Mouse (Mus musculus) hindbrain, embryonic 16.5 days (tissue): Measurements from ENCODE around the gene Ubtd2. TPM values are rescaled to one million over a fixed set of nuclear protein-coding genes. Genes with fewer than 3 reads are reported as not detected.

ENCODE experiments used
- ATAC-seq: fragments of 200-750 bp; cut with Nextera tagmentation; 2 replicates; pipeline ENCODE4 v1.8.0; 2017; ENCODE audit warnings: moderate TSS enrichment, moderate library complexity
- H3K27ac ChIP-seq: fragments of 300-500 bp; sonication (generic); 2 replicates; pipeline ENCODE4 v1.5.1; 2014; ENCODE audit warnings: low read depth, mild to moderate bottlenecking, control low read depth, low read length, moderate library complexity
- H3K27me3 ChIP-seq: fragments of 300-500 bp; sonication (generic); replicated peaks from 2 replicates; pipeline ENCODE4 v1.6.1; 2014; ENCODE audit warnings: low read length; ENCODE audit not compliant: control insufficient read depth, insufficient read depth
- H3K36me3 ChIP-seq: fragments of 300-500 bp; sonication (generic); 2 replicates; pipeline ENCODE4 v1.6.1; 2014; ENCODE audit warnings: mild to moderate bottlenecking, low read length, moderate library complexity, mixed read lengths; ENCODE audit not compliant: control insufficient read depth, insufficient read depth
- H3K4me1 ChIP-seq: fragments of 300-500 bp; sonication (generic); 2 replicates; pipeline ENCODE4 v1.6.1; 2014; ENCODE audit warnings: low read depth, low read length; ENCODE audit not compliant: control insufficient read depth, insufficient read depth
- H3K4me2 ChIP-seq: fragments of 300-500 bp; sonication (generic); 2 replicates; pipeline ENCODE4 v1.6.1; 2014; ENCODE audit warnings: mild to moderate bottlenecking, low read length, control low read depth, moderate library complexity
- H3K4me3 ChIP-seq: fragments of 300-500 bp; sonication (generic); 2 replicates; pipeline ENCODE4 v1.5.1; 2014; ENCODE audit warnings: mild to moderate bottlenecking, low read length, control low read depth, moderate library complexity
- H3K9ac ChIP-seq: fragments of 300-500 bp; sonication (generic); 2 replicates; pipeline ENCODE4 v1.6.1; 2014; ENCODE audit warnings: low read depth, mild to moderate bottlenecking, control low read depth, low read length, moderate library complexity
- H3K9me3 ChIP-seq: fragments of 300-500 bp; sonication (generic); 2 replicates; pipeline ENCODE4 v1.6.1; 2014; ENCODE audit warnings: mild to moderate bottlenecking, low read length, moderate library complexity; ENCODE audit not compliant: control insufficient read depth
- WGBS: fragments of 180-500 bp; shearing (Covaris S2); extraction: QIAGEN DNeasy Blood & Tissue Kit; methylation state at CpG from one replicate; pipeline ENCODE4 v1.1.7; 2014; 5-methylcytosine and 5-hydroxymethylcytosine counted together
- polyA plus RNA-seq: library from polyadenylated mRNA; unstranded; fragments of >200 nt; fragmentation: Nextera tagmentation; extraction: Ambion mirVana; gene quantifications from 2 replicates; pipeline ENCODE4 v1.2.1, GENCODE M21; 2015

Ubtd2 gene
- polyA plus RNA-seq, 1 experiment from 2014 or later = 36.8 TPM

DNA sequence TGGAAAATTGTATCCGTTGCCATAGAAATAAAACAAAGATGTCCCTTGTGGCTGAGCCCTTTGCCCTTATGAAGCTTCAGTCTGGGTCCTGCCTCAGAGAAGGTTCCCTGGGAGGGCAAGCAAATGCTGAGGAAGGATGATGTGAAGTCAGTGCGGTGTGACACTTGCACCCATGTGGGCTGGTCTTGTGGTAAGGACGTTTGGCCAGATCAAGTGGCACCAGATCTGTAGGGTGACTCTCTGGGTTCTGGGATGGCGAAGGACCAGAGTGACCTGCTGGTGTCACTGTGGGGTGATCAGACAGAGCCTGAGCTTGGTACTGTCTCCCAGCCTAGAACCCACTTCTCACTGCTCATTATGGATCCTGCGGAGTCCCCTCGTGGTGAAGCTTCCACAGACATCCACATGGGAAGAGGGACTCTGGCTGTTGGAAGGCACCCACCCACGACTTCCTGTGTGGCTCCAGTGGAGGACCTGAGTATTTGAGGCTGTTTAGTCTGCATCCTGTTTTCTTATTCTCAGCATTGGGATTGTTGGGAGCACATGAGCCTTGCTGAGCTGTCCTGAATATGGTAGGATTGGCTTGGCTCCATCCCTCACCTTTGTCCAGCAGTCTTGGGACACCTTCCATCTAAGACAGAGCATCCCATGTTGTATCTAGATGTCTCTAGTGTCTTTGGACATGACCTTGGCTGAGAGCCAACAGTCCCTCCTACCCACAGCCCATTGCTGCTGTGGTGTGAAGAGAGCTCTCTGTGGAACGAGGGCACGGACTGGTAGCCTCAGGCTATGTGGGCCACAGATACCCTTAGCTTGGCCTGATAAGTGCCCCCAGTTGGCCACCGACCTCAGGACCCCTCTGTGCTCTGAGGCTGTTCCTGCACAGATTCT, 106.5 kb downstream of the Ubtd2 start:
- Histone ChIP-seq H3K4me3 (no peak overlapping the region), H3K9ac (no peak overlapping the region), H3K4me2 (no peak overlapping the region), H3K27ac (no peak overlapping the region), H3K4me1 (no peaks in the 10 kb centered on the region), H3K36me3 (no peaks in the 10 kb centered on the region), H3K9me3 (no peaks in the 10 kb centered on the region), H3K27me3 (no peaks in the 10 kb centered on the region)
- no peak for ATAC-seq
- WGBS = 75% methylated on average over 10 of the region's 10 CpGs

DNA sequence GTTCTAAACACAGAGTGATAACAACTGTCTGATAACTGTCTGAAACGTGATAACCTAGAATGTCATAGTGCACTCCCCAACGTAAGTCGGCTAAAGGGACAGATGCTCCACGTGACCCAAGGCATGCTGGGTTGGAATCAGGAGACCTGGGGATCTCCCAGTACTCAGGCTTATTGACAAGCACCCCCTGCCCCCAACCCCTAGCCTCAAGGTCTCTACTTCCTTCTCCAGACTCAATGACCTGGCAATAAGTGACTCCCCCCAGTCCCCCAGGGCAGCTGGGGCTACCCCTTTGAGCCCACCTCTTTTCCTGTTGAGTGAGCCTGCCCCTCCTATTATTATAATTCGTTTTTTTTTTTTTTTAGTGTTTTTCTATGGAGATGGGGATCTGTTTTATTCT, 107.5 kb downstream of the Ubtd2 start:
- ATAC-seq = no peak
- Histone ChIP-seq H3K4me2 (no peak overlapping the region), H3K27me3 (no peaks in the 10 kb centered on the region), H3K27ac (no peak overlapping the region), H3K4me1 (peaks cover 6% of the 10 kb centered on the region; the same call in 1 of the 2 replicates), H3K9ac (no peak overlapping the region), H3K9me3 (no peaks in the 10 kb centered on the region), H3K4me3 (no peak overlapping the region), H3K36me3 (no peaks in the 10 kb centered on the region)
- 73% methylated on average over 5 of the region's 5 CpGs for WGBS

DNA sequence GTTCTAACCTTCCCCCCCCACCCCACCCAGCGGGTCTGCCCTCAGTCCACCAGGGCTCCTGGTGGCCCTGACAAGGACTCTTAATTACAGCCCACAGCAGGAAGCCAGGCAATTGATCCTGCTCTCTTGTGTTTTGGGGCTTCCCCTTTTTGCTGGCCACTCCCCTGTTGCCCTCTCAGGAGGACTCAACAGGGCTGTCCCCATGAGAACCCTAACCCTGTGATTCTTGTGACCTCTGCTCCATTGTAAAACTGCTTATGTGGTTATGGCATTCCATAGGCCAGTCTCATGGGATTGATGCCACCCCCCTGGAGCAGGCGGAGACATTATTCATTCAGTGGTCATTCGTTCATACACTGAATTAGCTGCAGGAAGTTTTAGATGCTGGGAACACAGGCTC, 108.5 kb downstream of the Ubtd2 start:
- Histone ChIP-seq H3K9ac (no peak overlapping the region), H3K4me1 (peaks cover 6% of the 10 kb centered on the region; the same call in 1 of the 2 replicates), H3K27ac (no peak overlapping the region), H3K4me2 (no peak overlapping the region), H3K27me3 (no peaks in the 10 kb centered on the region), H3K4me3 (no peak overlapping the region), H3K9me3 (no peaks in the 10 kb centered on the region), H3K36me3 (no peaks in the 10 kb centered on the region)
- WGBS = 39% methylated on average over 3 of the region's 3 CpGs
- no peak for ATAC-seq

GRCm38 (mm10) chr11:32564629-32565028, 109.5 kb downstream of the Ubtd2 start:
- 78% methylated on average over 4 of the region's 4 CpGs for WGBS
- no peak overlapping the region for H3K9ac ChIP-seq
- H3K27ac ChIP-seq = no peak overlapping the region
- H3K9me3 ChIP-seq = no peaks in the 10 kb centered on the region
- peaks cover 6% of the 10 kb centered on the region; the same call in 1 of the 2 replicates for H3K4me1 ChIP-seq
- H3K36me3 ChIP-seq = no peaks in the 10 kb centered on the region
- H3K4me3 ChIP-seq = no peak overlapping the region
- no peak overlapping the region for H3K4me2 ChIP-seq
- no peak for ATAC-seq
- no peaks in the 10 kb centered on the region for H3K27me3 ChIP-seq

DNA sequence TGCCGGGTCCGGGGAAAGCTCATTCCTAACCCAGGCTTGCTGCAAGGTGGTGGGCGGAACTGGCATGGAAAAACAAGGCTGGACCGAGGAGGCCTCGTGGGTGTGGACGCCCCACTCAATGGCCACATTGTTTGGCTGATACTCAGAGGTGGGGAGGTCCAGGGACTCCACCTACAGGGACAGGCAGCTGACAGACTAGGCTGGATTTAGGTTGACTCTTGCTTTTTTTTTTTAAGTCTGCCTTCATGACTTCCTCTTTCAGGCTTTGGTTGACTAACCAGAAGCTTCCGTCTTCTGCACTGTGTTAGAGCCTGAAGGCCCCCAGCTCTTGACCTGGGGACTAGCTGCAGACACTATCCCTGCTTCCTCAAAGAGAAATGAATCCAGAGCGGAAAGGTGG, 109.9 kb downstream of the Ubtd2 start:
- no peak overlapping the region for H3K4me3 ChIP-seq
- WGBS = 53% methylated on average over 8 of the region's 8 CpGs
- H3K9me3 ChIP-seq = no peaks in the 10 kb centered on the region
- H3K9ac ChIP-seq = no peak overlapping the region
- ATAC-seq = no peak
- H3K36me3 ChIP-seq = no peaks in the 10 kb centered on the region
- peaks cover 6% of the 10 kb centered on the region; the same call in 1 of the 2 replicates for H3K4me1 ChIP-seq
- H3K4me2 ChIP-seq = no peak overlapping the region
- no peaks in the 10 kb centered on the region for H3K27me3 ChIP-seq
- no peak overlapping the region for H3K27ac ChIP-seq

DNA sequence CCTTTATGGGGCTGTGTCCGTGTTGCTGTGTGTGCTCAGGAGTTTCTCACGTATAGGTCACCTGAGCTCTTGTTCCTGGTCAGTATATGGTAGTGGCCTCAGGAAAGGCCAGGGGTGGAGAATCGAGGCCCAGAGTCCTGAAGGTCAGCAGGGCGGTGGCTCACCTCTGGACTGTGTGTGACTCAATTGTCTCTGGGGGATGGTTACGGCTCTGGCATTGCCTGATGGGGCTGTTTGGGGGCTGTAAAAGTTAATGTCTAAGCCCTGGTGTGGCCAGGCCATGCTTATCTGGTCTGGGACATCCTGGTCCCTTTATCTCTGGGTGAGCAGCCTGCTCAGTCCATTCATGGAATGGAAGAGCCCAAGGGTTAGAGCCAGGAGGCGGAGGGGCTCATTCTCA, 111.0 kb downstream of the Ubtd2 start:
- ATAC-seq = no peak
- Histone ChIP-seq H3K4me2 (no peak overlapping the region), H3K9me3 (no peaks in the 10 kb centered on the region), H3K4me1 (peaks cover 6% of the 10 kb centered on the region; the same call in 1 of the 2 replicates), H3K27ac (no peak overlapping the region), H3K4me3 (no peak overlapping the region), H3K9ac (no peak overlapping the region), H3K36me3 (no peaks in the 10 kb centered on the region), H3K27me3 (no peaks in the 10 kb centered on the region)
- 91% methylated on average over 6 of the region's 6 CpGs for WGBS

Other genes starting within 250 kb of the Ubtd2 start
- gene Snrnp25, start 250.0 kb upstream of the Ubtd2 start, polyA plus RNA-seq = 45.6 and 49.9 TPM in 2 replicates
- gene Rhbdf1, start 233.1 kb upstream of the Ubtd2 start, polyA plus RNA-seq = 27.1 and 28.7 TPM in 2 replicates
- gene Mpg, start 228.9 kb upstream of the Ubtd2 start, polyA plus RNA-seq = 34.7 and 35.0 TPM in 2 replicates
- 42.6 and 43.9 TPM in 2 replicates for gene Nprl3, start 187.7 kb upstream of the Ubtd2 start, polyA plus RNA-seq
- 4.9 and 16.1 TPM in 2 replicates for gene Hba-x, start 179.0 kb upstream of the Ubtd2 start, polyA plus RNA-seq
- gene Hba-a1, start 171.9 kb upstream of the Ubtd2 start, polyA plus RNA-seq = 2,714 and 3,255 TPM in 2 replicates
- 0.61 and 1.3 TPM in 2 replicates for gene Hbq1b, start 168.4 kb upstream of the Ubtd2 start, polyA plus RNA-seq
- 6,688 and 8,147 TPM in 2 replicates for gene Hba-a2, start 158.9 kb upstream of the Ubtd2 start, polyA plus RNA-seq
- gene Hbq1a, start 155.3 kb upstream of the Ubtd2 start, polyA plus RNA-seq = 1.6 and 2.0 TPM in 2 replicates
- gene Sh3pxd2b, start 107.5 kb upstream of the Ubtd2 start, polyA plus RNA-seq = 15.8 and 20.1 TPM in 2 replicates
- 0.54 TPM in 1 of 2 replicates, not detected in the other for gene Efcab9, start 76.7 kb downstream of the Ubtd2 start, polyA plus RNA-seq
- gene Stk10, start 77.9 kb downstream of the Ubtd2 start, polyA plus RNA-seq = 2.4 and 2.5 TPM in 2 replicates
- 106 and 121 TPM in 2 replicates for gene Fbxw11, start 187.4 kb downstream of the Ubtd2 start, polyA plus RNA-seq